Mouse (Mus musculus): ENCODE measurements around the gene Sec16a. TPM values are rescaled to one million over a fixed set of nuclear protein-coding genes. Genes with fewer than 3 reads are reported as not detected.

Gene Sec16a
- polyA plus RNA-seq, 1 experiment, result 69.0 TPM

DNA sequence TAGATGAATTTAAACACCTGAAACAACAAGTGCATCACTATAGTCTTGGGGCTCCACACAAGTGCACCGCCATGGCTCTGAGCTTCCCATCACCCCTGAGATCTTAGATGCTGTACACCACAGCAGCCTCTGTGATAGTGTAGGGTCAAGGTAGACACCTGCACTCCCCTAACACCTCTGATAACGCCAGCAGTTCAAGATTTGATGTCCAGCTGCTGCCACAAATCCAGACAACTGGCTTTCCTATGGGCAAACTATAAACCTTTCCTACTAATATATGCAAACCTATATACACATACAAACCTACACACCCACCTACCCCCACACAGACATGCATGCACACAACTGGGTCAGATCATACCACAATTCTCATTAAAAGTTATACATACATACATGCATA is 20.5 kb downstream of the Sec16a start:
- no peak for DNase-seq
- TF ChIP-seq CTCF (IDR thresholded peaks at IDR 0.05; ENCODE audit: insufficient read depth, low read length) (no peak), POLR2A (IDR thresholded peaks at IDR 0.05; ENCODE audit: borderline replicate concordance, extremely low read depth, low read depth, low read length) (no peak)
- Histone ChIP-seq H3K4me1 (ENCODE audit: control insufficient read depth, insufficient read depth, low read length) (no peaks in the 10 kb centered on the region), H3K4me3 (replicated peaks; ENCODE audit: extremely low read depth, low read depth, low read length) (no peak overlapping the region)
- 88% methylated on average over 2 of the region's 2 CpGs for WGBS

DNA sequence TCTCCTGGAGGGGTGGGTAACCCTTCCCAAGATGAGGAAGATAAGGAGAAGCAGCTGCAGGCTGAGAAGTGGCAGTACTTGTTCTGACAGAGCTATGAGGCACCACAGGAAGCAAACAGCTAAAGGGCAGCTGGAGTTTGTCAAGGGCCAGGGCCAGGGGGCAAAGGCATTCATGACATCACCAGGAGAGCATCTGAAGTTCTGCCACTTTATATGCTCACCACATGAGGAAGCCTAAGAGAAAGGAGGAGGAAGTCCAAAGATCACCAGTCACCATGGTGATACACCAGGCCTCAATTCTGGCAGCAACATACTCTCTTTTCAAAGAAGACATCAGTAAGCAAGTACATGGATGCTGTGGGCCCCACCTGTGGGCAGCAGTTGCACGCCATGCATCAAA is 21.9 kb downstream of the Sec16a start:
- Histone ChIP-seq H3K4me1 (ENCODE audit: control insufficient read depth, insufficient read depth, low read length) (no peaks in the 10 kb centered on the region), H3K4me3 (replicated peaks; ENCODE audit: extremely low read depth, low read depth, low read length) (no peak overlapping the region)
- TF ChIP-seq POLR2A (IDR thresholded peaks at IDR 0.05; ENCODE audit: borderline replicate concordance, extremely low read depth, low read depth, low read length), result no peak
- TF ChIP-seq CTCF (IDR thresholded peaks at IDR 0.05; ENCODE audit: insufficient read depth, low read length), result no peak
- WGBS, result 86% methylated on average over 1 of the region's 1 CpGs
- DNase-seq, result no peak

DNA sequence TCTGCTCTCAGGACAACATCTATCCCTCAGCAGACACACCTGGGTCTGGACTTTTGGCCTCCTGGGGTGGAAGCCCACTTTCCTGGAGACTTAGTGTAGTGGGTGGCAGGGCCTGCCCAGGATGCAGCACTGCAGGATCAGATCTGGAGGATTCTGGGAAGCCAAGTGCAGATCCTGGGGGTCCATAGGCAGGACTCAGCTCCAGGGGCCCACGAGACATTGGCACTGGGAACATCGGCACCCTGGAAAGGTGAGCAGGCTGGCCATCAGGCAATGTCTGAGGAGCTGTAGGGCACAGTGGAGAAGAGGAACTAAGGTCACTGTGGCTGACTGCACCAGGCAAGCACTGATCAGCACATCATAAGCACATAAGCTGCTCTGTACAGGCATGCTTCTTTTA is 23.0 kb downstream of the Sec16a start:
- no peak for DNase-seq
- Histone ChIP-seq H3K4me3 (replicated peaks; ENCODE audit: extremely low read depth, low read depth, low read length) (no peak overlapping the region), H3K4me1 (ENCODE audit: control insufficient read depth, insufficient read depth, low read length) (no peaks in the 10 kb centered on the region)
- TF ChIP-seq POLR2A (IDR thresholded peaks at IDR 0.05; ENCODE audit: borderline replicate concordance, extremely low read depth, low read depth, low read length), result no peak
- no peak for TF ChIP-seq CTCF (IDR thresholded peaks at IDR 0.05; ENCODE audit: insufficient read depth, low read length)
- 96% methylated on average over 2 of the region's 2 CpGs for WGBS

DNA sequence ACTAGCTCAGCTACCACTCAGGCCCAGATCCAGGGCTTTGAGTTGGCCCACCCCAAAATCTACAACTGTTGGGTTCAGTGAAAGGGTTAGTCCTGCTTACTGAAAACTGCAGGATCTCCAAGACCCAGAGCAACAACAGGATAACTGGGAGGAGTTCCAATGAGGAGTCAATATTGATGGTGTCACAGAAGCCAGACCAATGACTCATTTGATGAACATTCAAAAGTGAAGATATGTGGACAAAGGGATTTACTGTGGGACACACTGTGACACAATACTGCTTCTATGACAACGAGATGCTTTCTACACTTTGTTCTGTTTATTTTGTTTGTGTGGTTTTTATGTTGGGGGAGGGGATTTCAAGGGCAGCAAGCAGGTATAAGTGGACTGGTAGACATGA is 26.9 kb downstream of the Sec16a start:
- no peak for DNase-seq
- Histone ChIP-seq H3K4me3 (replicated peaks; ENCODE audit: extremely low read depth, low read depth, low read length) (no peak overlapping the region), H3K4me1 (ENCODE audit: control insufficient read depth, insufficient read depth, low read length) (no peaks in the 10 kb centered on the region)
- WGBS, result 72% methylated on average over 1 of the region's 1 CpGs
- TF ChIP-seq CTCF (IDR thresholded peaks at IDR 0.05; ENCODE audit: insufficient read depth, low read length) (no peak), POLR2A (IDR thresholded peaks at IDR 0.05; ENCODE audit: borderline replicate concordance, extremely low read depth, low read depth, low read length) (no peak)

DNA sequence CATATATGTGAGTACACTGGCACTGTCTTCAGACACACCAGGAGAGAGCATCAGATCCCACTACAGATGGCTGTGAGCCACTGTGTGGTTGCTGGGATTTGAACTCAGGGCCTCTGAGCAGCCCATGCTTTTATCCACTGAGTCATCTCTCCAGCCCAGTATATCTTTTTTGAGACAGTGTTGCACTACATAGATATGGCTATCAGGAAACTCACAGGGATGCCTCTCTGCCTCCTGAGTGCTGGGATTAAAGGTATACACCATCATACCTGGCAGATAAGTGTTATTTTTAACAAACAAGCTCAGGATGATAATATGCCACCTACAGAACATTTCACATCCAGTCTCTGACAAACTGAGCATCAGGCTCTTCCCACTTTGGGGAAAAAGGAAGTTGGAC is 27.9 kb downstream of the Sec16a start:
- H3K4me1 ChIP-seq (ENCODE audit: control insufficient read depth, insufficient read depth, low read length), result no peaks in the 10 kb centered on the region
- TF ChIP-seq POLR2A (IDR thresholded peaks at IDR 0.05; ENCODE audit: borderline replicate concordance, extremely low read depth, low read depth, low read length) (no peak), CTCF (IDR thresholded peaks at IDR 0.05; ENCODE audit: insufficient read depth, low read length) (no peak)
- no peak for DNase-seq
- no peak overlapping the region for H3K4me3 ChIP-seq (replicated peaks; ENCODE audit: extremely low read depth, low read depth, low read length)

DNA sequence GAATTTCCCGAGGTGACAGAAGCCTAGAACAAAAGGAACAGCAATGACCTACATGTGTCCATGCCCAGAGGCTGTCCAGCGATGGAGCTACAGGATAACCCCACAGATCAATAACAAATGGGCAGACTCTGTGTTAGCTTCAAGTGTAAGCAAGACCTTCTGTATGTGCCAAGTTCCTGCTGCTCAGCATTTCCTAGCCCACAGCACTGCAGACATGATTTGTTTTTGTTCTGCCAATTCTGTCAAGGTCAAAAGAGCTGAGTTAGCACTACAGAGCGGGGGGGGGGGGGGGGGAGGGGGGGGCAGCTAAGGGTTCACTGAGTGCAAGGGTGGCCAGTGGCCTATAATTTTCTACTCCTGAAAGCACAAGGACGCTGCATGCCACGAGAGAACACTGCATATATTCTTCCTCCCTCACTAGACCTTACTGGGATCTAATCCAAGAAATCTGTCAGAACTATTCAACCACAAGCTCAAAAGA is 34.0 kb downstream of the Sec16a start:
- H3K4me3 ChIP-seq (replicated peaks; ENCODE audit: extremely low read depth, low read depth, low read length), result no peak overlapping the region
- peaks cover 11% of the 10 kb centered on the region for H3K4me1 ChIP-seq (ENCODE audit: control insufficient read depth, insufficient read depth, low read length)
- 54% methylated on average over 5 of the region's 5 CpGs for WGBS
- DNase-seq, result no peak
- TF ChIP-seq POLR2A (IDR thresholded peaks at IDR 0.05; ENCODE audit: borderline replicate concordance, extremely low read depth, low read depth, low read length) (no peak), CTCF (IDR thresholded peaks at IDR 0.05; ENCODE audit: insufficient read depth, low read length) (no peak)

DNA sequence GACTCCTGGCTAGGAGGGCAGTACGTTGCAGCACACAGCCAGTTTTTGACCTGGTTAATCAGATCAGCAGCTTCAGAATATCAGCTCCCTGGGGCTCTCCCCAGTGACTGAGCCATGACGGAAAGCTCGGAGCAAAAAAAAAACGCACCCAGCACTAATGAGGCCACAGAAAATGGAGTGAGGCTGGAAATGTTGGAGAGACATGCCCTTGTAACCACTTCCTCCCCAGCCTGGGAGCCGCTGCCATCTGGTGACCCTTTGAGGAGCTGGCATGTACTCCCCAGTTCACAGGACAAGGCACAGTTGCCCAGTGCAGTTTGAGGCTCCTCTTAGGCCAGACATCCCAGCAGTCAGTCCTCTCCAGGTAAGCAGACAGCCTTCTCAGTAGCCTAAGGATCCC is 34.9 kb downstream of the Sec16a start:
- no peak for TF ChIP-seq CTCF (IDR thresholded peaks at IDR 0.05; ENCODE audit: insufficient read depth, low read length)
- TF ChIP-seq POLR2A (IDR thresholded peaks at IDR 0.05; ENCODE audit: borderline replicate concordance, extremely low read depth, low read depth, low read length), result no peak
- WGBS, result 71% methylated on average over 5 of the region's 5 CpGs

DNA sequence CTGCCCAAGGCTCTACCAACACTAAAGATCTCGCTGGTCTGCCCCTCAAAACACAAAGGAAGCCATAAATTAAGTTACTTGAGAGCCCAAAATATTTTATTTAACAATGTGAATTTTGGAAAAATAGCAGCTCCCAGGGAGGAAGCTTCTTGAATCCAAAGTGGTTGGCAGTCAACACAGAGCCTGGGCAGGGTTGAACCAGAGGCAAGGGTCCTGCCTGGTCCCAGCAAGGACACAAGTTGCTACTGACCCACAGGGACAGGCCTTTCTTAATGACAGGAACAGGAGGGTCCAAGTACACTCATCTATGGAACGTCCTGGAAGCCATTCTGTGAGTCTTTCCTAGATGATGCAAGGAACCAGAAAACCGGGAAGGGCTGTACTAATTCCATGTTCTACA is 35.7 kb downstream of the Sec16a start:
- Histone ChIP-seq H3K4me3 (replicated peaks; ENCODE audit: extremely low read depth, low read depth, low read length) (no peak overlapping the region), H3K4me1 (ENCODE audit: control insufficient read depth, insufficient read depth, low read length) (peaks cover 11% of the 10 kb centered on the region)
- TF ChIP-seq POLR2A (IDR thresholded peaks at IDR 0.05; ENCODE audit: borderline replicate concordance, extremely low read depth, low read depth, low read length), result no peak
- TF ChIP-seq CTCF (IDR thresholded peaks at IDR 0.05; ENCODE audit: insufficient read depth, low read length), result no peak
- DNase-seq, result no peak
- WGBS, result 56% methylated on average over 3 of the region's 3 CpGs

More for the DNA sequence above, 34.9 kb downstream of the Sec16a start:
- DNase-seq, result no peak
- Histone ChIP-seq H3K4me3 (replicated peaks; ENCODE audit: extremely low read depth, low read depth, low read length) (no peak overlapping the region), H3K4me1 (ENCODE audit: control insufficient read depth, insufficient read depth, low read length) (peaks cover 11% of the 10 kb centered on the region)

DNA sequence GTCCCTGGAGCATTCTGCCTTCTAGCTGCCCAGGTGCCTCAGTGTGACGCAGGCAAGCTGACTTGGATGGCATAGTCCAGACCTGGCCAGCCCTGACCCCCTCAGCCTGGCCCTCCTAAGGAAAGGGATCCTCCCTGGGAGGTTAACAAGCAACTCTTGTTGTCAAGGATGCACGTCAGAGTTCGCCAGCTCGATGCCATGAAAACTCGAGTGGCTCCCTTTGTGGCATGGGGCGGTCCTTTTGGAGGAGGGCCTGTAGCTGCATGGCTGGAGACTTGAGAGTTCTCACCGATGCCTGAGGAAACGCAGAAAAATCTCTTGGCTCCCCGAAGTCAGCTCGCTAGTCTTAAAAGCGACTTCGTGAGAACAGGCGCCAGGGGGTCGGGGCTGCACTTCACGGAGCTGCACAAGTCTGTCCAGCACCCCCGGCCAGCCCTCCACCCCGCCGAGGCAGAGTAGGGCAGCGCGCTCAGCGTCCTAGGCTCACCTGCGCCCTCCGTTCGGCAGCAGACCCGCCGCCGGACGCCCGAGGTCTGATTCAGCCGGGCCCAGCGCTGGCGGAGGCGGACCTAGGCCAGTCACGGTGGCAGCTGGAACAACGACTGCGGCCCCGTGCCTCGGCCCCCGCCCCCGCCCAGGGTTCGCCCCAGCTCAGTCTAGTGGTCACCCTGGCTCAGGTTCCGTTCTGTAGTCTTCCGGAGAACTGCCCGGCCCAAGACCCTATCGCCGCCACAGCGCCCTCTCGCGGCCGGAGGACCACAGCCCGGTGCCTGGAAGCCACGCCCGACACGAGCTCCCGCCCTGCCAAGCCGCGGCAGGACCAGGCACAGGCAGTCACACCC is 36.3 kb downstream of the Sec16a start, which contains the start of gene Inpp5e:
Inpp5e (minus strand) TSS at position 689 of the 842 bp plus-strand sequence.
- Histone ChIP-seq H3K4me3 (replicated peaks; ENCODE audit: extremely low read depth, low read depth, low read length) (peak within 1 kb of the TSS; percentile 82), H3K4me1 (ENCODE audit: control insufficient read depth, insufficient read depth, low read length) (peaks cover 11% of the 10 kb centered on the region)
- 0 out of 2 replicates have a peak, but pooled peaks have one; percentile 20 for TF ChIP-seq POLR2A (IDR thresholded peaks at IDR 0.05; ENCODE audit: borderline replicate concordance, extremely low read depth, low read depth, low read length)
- TF ChIP-seq CTCF (IDR thresholded peaks at IDR 0.05; ENCODE audit: insufficient read depth, low read length), result peak; percentile 56; the same call in 1 of the 2 replicates
- DNase-seq, result peak; percentile 99
- WGBS, result under 1% methylated on average over 56 of the region's 57 CpGs

DNA sequence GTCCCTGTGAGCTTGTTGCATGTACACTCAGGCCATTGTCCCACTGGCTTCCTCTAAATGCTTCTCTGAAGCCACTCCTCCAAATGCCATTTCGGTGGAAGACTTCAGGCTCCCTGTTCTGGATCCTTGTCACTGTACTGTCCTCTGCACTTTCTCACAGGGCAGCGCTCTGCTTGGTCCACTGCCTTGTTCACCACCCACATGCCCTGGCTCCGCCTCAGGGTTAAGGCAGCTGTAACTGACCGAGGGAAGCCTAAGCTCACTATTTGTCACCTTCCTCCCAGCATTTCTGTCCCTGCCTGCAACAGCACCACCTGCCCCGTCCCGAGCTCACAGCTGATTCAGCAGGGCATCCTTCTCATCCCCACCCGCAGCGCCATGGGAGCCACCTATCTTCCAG is 41.7 kb downstream of the Sec16a start:
- no peak for DNase-seq
- TF ChIP-seq CTCF (IDR thresholded peaks at IDR 0.05; ENCODE audit: insufficient read depth, low read length) (no peak), POLR2A (IDR thresholded peaks at IDR 0.05; ENCODE audit: borderline replicate concordance, extremely low read depth, low read depth, low read length) (no peak)
- H3K4me3 ChIP-seq (replicated peaks; ENCODE audit: extremely low read depth, low read depth, low read length), result no peak overlapping the region
- peaks cover 7% of the 10 kb centered on the region for H3K4me1 ChIP-seq (ENCODE audit: control insufficient read depth, insufficient read depth, low read length)
- 80% methylated on average over 8 of the region's 8 CpGs for WGBS
